Mouse (Mus musculus) embryonic facial prominence, embryonic 15.5 days (tissue): ENCODE measurements around the gene Clcn3. TPM values are rescaled to one million over a fixed set of nuclear protein-coding genes. Genes with fewer than 3 reads are reported as not detected.

Experiments
- ATAC-seq: fragments of 200-750 bp; cut with Nextera tagmentation; 2 replicates; pipeline ENCODE4 v1.8.0; 2017; ENCODE audit warnings: low read depth, moderate TSS enrichment; ENCODE audit not compliant: insufficient number of reproducible peaks, low FRiP score, low TSS enrichment
- H3K27ac ChIP-seq: fragments of 300-500 bp; sonication (generic); replicated peaks from 2 replicates; pipeline ENCODE4 v1.5.1; 2015; ENCODE audit warnings: mild to moderate bottlenecking, inconsistent platforms
- H3K27me3 ChIP-seq: fragments of 300-500 bp; sonication (generic); 2 replicates; pipeline ENCODE4 v1.6.1; 2015; ENCODE audit warnings: inconsistent platforms
- H3K36me3 ChIP-seq: fragments of 300-500 bp; sonication (generic); 2 replicates; pipeline ENCODE4 v1.6.1; 2015; ENCODE audit warnings: mild to moderate bottlenecking, inconsistent platforms
- H3K4me1 ChIP-seq: fragments of 300-500 bp; sonication (generic); 2 replicates; pipeline ENCODE4 v1.6.1; 2015; ENCODE audit warnings: inconsistent platforms
- H3K4me2 ChIP-seq: fragments of 300-500 bp; sonication (generic); replicated peaks from 2 replicates; pipeline ENCODE4 v1.6.1; 2015; ENCODE audit warnings: mild to moderate bottlenecking, inconsistent platforms
- H3K4me3 ChIP-seq: fragments of 300-500 bp; sonication (generic); replicated peaks from 2 replicates; pipeline ENCODE4 v1.5.1; 2015; ENCODE audit warnings: mild to moderate bottlenecking, inconsistent platforms
- H3K9ac ChIP-seq: fragments of 300-500 bp; sonication (generic); 2 replicates; pipeline ENCODE4 v1.6.1; 2015; ENCODE audit warnings: inconsistent platforms
- H3K9me3 ChIP-seq: fragments of 300-500 bp; sonication (generic); replicated peaks from 2 replicates; pipeline ENCODE4 v1.6.1; 2016; ENCODE audit warnings: inconsistent platforms
- WGBS: fragments of 180-500 bp; shearing (Covaris S2); methylation state at CpG from one replicate; pipeline ENCODE4 v1.1.7; 2015; 5-methylcytosine and 5-hydroxymethylcytosine counted together
- polyA plus RNA-seq: library from polyadenylated mRNA; unstranded; fragments of >200 nt; fragmentation: Nextera tagmentation; extraction: Ambion mirVana; gene quantifications from 2 replicates; pipeline ENCODE4 v1.2.1, GENCODE M21; 2015

Gene Clcn3
- polyA plus RNA-seq, 1 experiment from 2014 or later, result 17.3 TPM

- 81% methylated on average over 4 of the region's 4 CpGs for WGBS
- H3K27ac ChIP-seq, result no peak overlapping the region
- no peaks in the 10 kb centered on the region for H3K9me3 ChIP-seq
- no peak overlapping the region for H3K4me3 ChIP-seq
- H3K4me1 ChIP-seq, result no peaks in the 10 kb centered on the region
- H3K36me3 ChIP-seq, result no peaks in the 10 kb centered on the region
- H3K4me2 ChIP-seq, result no peak overlapping the region
- H3K27me3 ChIP-seq, result no peaks in the 10 kb centered on the region; the same call in 1 of the 2 replicates
- no peak overlapping the region for H3K9ac ChIP-seq
- ATAC-seq, result no peak
Measured at GRCm38 (mm10) chr8:60868236-60868965, 114.7 kb downstream of the Clcn3 start.

- no peak for ATAC-seq
- 70% methylated on average over 4 of the region's 4 CpGs for WGBS
- H3K4me3 ChIP-seq, result no peak overlapping the region
- no peak overlapping the region for H3K9ac ChIP-seq
- H3K27ac ChIP-seq, result no peak overlapping the region
- H3K4me1 ChIP-seq, result no peaks in the 10 kb centered on the region
- no peaks in the 10 kb centered on the region; the same call in 1 of the 2 replicates for H3K27me3 ChIP-seq
- H3K4me2 ChIP-seq, result no peak overlapping the region
- H3K9me3 ChIP-seq, result no peaks in the 10 kb centered on the region
- H3K36me3 ChIP-seq, result no peaks in the 10 kb centered on the region
Measured at GRCm38 (mm10) chr8:60867468-60868115, 115.5 kb downstream of the Clcn3 start.

GRCm38 (mm10) chr8:60865504-60866114, 117.5 kb downstream of the Clcn3 start:
- ATAC-seq, result no peak
- Histone ChIP-seq H3K27ac (no peak overlapping the region), H3K27me3 (no peaks in the 10 kb centered on the region), H3K9me3 (no peaks in the 10 kb centered on the region), H3K36me3 (no peaks in the 10 kb centered on the region), H3K4me2 (no peak overlapping the region), H3K4me1 (no peaks in the 10 kb centered on the region), H3K4me3 (no peak overlapping the region), H3K9ac (no peak overlapping the region)
- WGBS, result 32% methylated on average over 3 of the region's 3 CpGs

GRCm38 (mm10) chr8:60864875-60865274, 118.2 kb downstream of the Clcn3 start:
- H3K9me3 ChIP-seq, result no peaks in the 10 kb centered on the region
- no peak for ATAC-seq
- no peak overlapping the region for H3K4me2 ChIP-seq
- no peak overlapping the region for H3K9ac ChIP-seq
- no peak overlapping the region for H3K4me3 ChIP-seq
- H3K27me3 ChIP-seq, result no peaks in the 10 kb centered on the region
- no peaks in the 10 kb centered on the region for H3K36me3 ChIP-seq
- no peaks in the 10 kb centered on the region for H3K4me1 ChIP-seq
- 78% methylated on average over 6 of the region's 6 CpGs for WGBS
- no peak overlapping the region for H3K27ac ChIP-seq

- no peak overlapping the region for H3K27ac ChIP-seq
- H3K9ac ChIP-seq, result no peak overlapping the region
- H3K36me3 ChIP-seq, result no peaks in the 10 kb centered on the region
- H3K4me1 ChIP-seq, result no peaks in the 10 kb centered on the region
- H3K9me3 ChIP-seq, result no peaks in the 10 kb centered on the region
- WGBS, result 83% methylated on average over 6 of the region's 6 CpGs
- no peaks in the 10 kb centered on the region for H3K27me3 ChIP-seq
- H3K4me2 ChIP-seq, result no peak overlapping the region
- ATAC-seq, result no peak
- no peak overlapping the region for H3K4me3 ChIP-seq
Measured at GRCm38 (mm10) chr8:60861783-60862182, 121.3 kb downstream of the Clcn3 start.

GRCm38 (mm10) chr8:60860749-60861148, 122.4 kb downstream of the Clcn3 start:
- ATAC-seq, result no peak
- no peak overlapping the region for H3K27ac ChIP-seq
- no peak overlapping the region for H3K4me2 ChIP-seq
- H3K9me3 ChIP-seq, result no peaks in the 10 kb centered on the region
- H3K4me3 ChIP-seq, result no peak overlapping the region
- no peaks in the 10 kb centered on the region for H3K36me3 ChIP-seq
- H3K9ac ChIP-seq, result no peak overlapping the region
- H3K4me1 ChIP-seq, result no peaks in the 10 kb centered on the region
- H3K27me3 ChIP-seq, result no peaks in the 10 kb centered on the region
- WGBS, result 72% methylated on average over 3 of the region's 3 CpGs

Other genes starting within 250 kb of the Clcn3 start
- 85.4 and 87.2 TPM in 2 replicates for gene Hpf1, start 92.9 kb downstream of the Clcn3 start, polyA plus RNA-seq
- gene Nek1, start 9.9 kb upstream of the Clcn3 start, polyA plus RNA-seq, result 19.8 and 20.2 TPM in 2 replicates
- gene Sh3rf1, start 240.6 kb upstream of the Clcn3 start, polyA plus RNA-seq, result 12.2 and 13.0 TPM in 2 replicates